Mouse (Mus musculus): ENCODE measurements around the gene Mgll. TPM values are rescaled to one million over a fixed set of nuclear protein-coding genes. Genes with fewer than 3 reads are reported as not detected.

Mgll gene
- polyA plus RNA-seq, 1 experiment from 2014 or later, result 51.3 TPM

DNA sequence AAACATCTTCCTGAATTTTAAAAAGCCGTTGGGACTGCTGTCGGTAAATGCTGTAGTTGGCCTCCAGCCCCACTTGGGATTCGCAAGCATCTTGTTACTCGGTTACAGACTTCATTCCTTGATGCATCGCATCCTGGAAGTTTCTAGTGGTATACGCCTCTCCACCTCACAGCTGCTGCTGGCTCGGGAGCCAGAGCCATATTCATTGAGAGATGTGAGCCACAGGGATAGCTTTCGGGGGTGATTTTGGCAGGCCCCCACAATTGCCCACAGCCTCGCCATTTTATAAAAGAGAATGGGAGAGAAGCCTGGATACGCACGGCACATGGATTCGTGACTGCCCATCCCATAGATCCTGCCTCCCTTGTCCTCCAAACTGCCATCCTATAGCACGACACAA is 69.7 kb downstream of the Mgll start:
- no peak for DNase-seq (ENCODE audit: low spot score)
- no peak overlapping the region for H3K4me3 ChIP-seq (replicated peaks; ENCODE audit: low read length)
- H3K27ac ChIP-seq, result no peak overlapping the region
- WGBS, result 66% methylated on average over 13 of the region's 13 CpGs
- no peaks in the 10 kb centered on the region for H3K9me3 ChIP-seq (ENCODE audit: control insufficient read depth, low read length)
- no peaks in the 10 kb centered on the region for H3K36me3 ChIP-seq (replicated peaks; ENCODE audit: control insufficient read depth, insufficient read depth)
- no peak for ATAC-seq (ENCODE audit: low FRiP score)
- H3K9ac ChIP-seq, result no peak overlapping the region
- H3K4me1 ChIP-seq (replicated peaks; ENCODE audit: control insufficient read depth, insufficient read depth, low read length), result peaks cover 27% of the 10 kb centered on the region
- no peaks in the 10 kb centered on the region for H3K27me3 ChIP-seq (ENCODE audit: control insufficient read depth, insufficient read depth, low read length)
- H3K4me2 ChIP-seq (replicated peaks), result no peak overlapping the region

DNA sequence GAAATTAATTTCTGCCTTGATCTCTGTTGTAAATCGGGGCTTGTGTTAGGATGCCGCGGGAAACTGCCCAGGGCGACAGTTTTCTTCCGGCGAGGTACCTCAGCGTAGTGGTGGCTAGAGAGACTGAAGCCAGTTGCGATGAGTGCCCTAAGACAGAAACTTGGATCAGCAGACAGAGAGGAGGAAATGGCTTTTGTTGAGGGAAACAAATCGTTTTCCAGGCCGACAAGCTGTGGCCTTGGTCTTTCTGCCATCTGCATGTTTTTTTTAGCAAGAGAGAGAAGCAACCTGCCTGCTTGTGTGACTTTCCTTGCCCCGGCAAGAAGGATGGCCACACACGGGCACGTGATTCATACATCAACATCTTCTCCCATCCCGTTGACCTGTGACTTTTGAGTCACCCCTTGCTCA is 70.4 kb downstream of the Mgll start:
- no peaks in the 10 kb centered on the region for H3K36me3 ChIP-seq (replicated peaks; ENCODE audit: control insufficient read depth, insufficient read depth)
- 60% methylated on average over 14 of the region's 14 CpGs for WGBS
- no peak overlapping the region for H3K4me3 ChIP-seq (replicated peaks; ENCODE audit: low read length)
- DNase-seq (ENCODE audit: low spot score) (no peak), ATAC-seq (ENCODE audit: low FRiP score) (no peak)
- H3K4me1 ChIP-seq (replicated peaks; ENCODE audit: control insufficient read depth, insufficient read depth, low read length), result peaks cover 27% of the 10 kb centered on the region
- H3K9ac ChIP-seq, result no peak overlapping the region
- H3K27me3 ChIP-seq (ENCODE audit: control insufficient read depth, insufficient read depth, low read length), result no peaks in the 10 kb centered on the region
- no peak overlapping the region for H3K4me2 ChIP-seq (replicated peaks)
- H3K27ac ChIP-seq, result no peak overlapping the region
- H3K9me3 ChIP-seq (ENCODE audit: control insufficient read depth, low read length), result no peaks in the 10 kb centered on the region

DNA sequence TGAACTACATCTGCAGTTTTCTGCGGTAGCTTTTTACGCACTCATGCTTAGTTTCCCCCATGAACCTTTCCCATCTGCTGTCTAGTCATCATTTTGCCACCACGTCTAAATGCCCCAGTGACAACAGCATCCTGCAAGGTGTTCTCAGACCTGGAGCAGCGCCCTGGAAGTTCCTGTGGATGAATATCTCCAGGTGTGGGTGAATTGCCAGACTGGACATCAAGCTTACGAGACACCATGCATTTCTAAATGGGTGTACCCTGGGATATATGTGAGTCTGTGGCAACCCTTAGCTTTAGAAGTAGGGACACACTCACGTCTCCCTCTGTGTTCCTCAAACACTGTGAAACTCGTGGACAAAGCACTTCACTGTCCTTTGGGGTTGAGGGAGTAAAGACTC is 76.0 kb downstream of the Mgll start:
- ATAC-seq (ENCODE audit: low FRiP score), result no peak
- no peak overlapping the region for H3K27ac ChIP-seq
- WGBS, result 85% methylated on average over 7 of the region's 7 CpGs
- H3K9me3 ChIP-seq (ENCODE audit: control insufficient read depth, low read length), result no peaks in the 10 kb centered on the region
- no peaks in the 10 kb centered on the region for H3K4me1 ChIP-seq (replicated peaks; ENCODE audit: control insufficient read depth, insufficient read depth, low read length)
- no peak for DNase-seq (ENCODE audit: low spot score)
- H3K4me2 ChIP-seq (replicated peaks), result no peak overlapping the region
- no peak overlapping the region for H3K4me3 ChIP-seq (replicated peaks; ENCODE audit: low read length)
- H3K9ac ChIP-seq, result no peak overlapping the region
- no peaks in the 10 kb centered on the region for H3K27me3 ChIP-seq (ENCODE audit: control insufficient read depth, insufficient read depth, low read length)
- no peaks in the 10 kb centered on the region for H3K36me3 ChIP-seq (replicated peaks; ENCODE audit: control insufficient read depth, insufficient read depth)

DNA sequence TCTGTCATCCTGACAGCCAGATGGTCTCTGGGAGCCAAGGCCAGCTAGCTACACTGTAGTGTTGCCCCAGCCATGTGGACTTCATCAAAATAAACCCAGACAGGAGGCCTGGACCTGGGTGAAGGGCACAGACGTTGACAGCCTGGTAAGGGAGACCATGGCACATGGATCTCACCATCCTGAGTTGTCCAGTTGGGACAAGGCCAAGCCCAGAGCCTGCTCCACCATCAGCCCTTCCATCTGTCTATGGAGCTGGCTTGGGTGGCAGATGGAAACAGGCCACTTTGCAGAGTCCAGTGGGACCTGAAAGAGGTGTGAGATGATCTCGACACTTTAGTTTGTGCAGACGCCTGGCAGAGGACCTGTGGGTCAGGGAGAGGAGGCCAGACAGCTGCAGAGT is 76.5 kb downstream of the Mgll start:
- Histone ChIP-seq H3K27me3 (ENCODE audit: control insufficient read depth, insufficient read depth, low read length) (no peaks in the 10 kb centered on the region), H3K9ac (no peak overlapping the region), H3K36me3 (replicated peaks; ENCODE audit: control insufficient read depth, insufficient read depth) (no peaks in the 10 kb centered on the region), H3K27ac (no peak overlapping the region), H3K4me1 (replicated peaks; ENCODE audit: control insufficient read depth, insufficient read depth, low read length) (no peaks in the 10 kb centered on the region), H3K9me3 (ENCODE audit: control insufficient read depth, low read length) (no peaks in the 10 kb centered on the region), H3K4me2 (replicated peaks) (no peak overlapping the region), H3K4me3 (replicated peaks; ENCODE audit: low read length) (no peak overlapping the region)
- WGBS, result 59% methylated on average over 3 of the region's 3 CpGs
- ATAC-seq (ENCODE audit: low FRiP score) (no peak), DNase-seq (ENCODE audit: low spot score) (no peak)

DNA sequence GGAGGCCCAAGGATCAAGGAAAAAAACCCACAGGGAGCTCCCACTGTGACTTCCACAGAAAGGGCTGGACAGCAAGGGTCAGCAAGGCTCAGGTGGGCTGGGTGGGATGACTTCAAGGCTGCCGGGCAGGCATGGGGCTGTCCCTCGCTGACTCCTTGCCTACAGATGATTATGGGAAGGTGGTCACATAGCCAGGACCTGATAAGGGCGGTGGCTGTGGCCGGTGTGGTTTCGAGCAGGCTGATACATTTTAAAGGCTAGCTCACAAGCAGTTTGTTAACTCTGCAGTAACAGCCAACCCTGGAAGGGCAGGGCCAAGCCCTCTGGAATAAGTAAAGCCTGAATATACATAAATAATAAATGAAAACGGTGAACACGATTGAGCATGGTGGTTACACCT is 78.8 kb downstream of the Mgll start:
- Histone ChIP-seq H3K9me3 (ENCODE audit: control insufficient read depth, low read length) (no peaks in the 10 kb centered on the region), H3K4me3 (replicated peaks; ENCODE audit: low read length) (no peak overlapping the region), H3K4me1 (replicated peaks; ENCODE audit: control insufficient read depth, insufficient read depth, low read length) (no peaks in the 10 kb centered on the region), H3K27me3 (ENCODE audit: control insufficient read depth, insufficient read depth, low read length) (no peaks in the 10 kb centered on the region), H3K27ac (no peak overlapping the region), H3K36me3 (replicated peaks; ENCODE audit: control insufficient read depth, insufficient read depth) (no peaks in the 10 kb centered on the region), H3K9ac (no peak overlapping the region), H3K4me2 (replicated peaks) (no peak overlapping the region)
- ATAC-seq (ENCODE audit: low FRiP score) (no peak), DNase-seq (ENCODE audit: low spot score) (no peak)
- 91% methylated on average over 7 of the region's 7 CpGs for WGBS

DNA sequence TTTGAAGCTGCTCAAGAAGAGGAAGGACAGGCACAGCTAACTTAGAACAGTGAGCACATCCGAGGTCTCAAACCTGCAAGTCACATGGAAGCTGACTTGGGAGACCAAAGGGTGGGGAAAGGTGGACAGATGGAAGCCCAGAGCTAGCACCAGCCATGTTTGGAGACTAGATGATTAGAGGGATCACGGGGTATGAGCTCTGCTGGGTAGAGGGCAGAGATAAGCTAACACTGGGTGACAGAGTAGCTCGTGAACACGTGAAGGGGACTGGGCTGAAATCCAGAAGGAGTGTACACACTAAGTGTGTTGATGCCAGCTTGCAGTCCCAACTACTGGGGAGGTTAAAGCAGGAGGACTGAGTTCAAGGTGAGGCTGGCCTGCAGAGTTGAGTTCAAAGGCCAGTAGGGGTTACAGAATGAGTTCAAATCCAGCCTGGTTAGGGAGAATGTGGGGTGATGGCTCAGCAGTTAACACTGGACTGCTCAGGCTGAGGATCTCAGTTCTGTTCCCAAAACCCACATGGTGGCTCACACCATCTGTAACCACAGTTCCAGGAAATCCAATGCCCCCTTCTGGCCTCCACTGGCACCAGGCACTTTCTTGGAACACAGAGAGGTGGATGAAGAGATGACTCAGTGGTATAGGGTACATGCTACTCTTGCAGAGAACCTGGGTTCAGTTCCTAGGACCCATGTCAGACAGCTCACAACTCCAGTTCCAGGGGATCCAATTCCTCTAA is 79.9 kb downstream of the Mgll start:
- H3K9me3 ChIP-seq (ENCODE audit: control insufficient read depth, low read length), result no peaks in the 10 kb centered on the region
- no peak overlapping the region for H3K4me3 ChIP-seq (replicated peaks; ENCODE audit: low read length)
- H3K9ac ChIP-seq, result no peak overlapping the region
- H3K4me1 ChIP-seq (replicated peaks; ENCODE audit: control insufficient read depth, insufficient read depth, low read length), result no peaks in the 10 kb centered on the region
- H3K27ac ChIP-seq, result no peak overlapping the region
- no peaks in the 10 kb centered on the region for H3K27me3 ChIP-seq (ENCODE audit: control insufficient read depth, insufficient read depth, low read length)
- H3K36me3 ChIP-seq (replicated peaks; ENCODE audit: control insufficient read depth, insufficient read depth), result no peaks in the 10 kb centered on the region
- ATAC-seq (ENCODE audit: low FRiP score) (no peak), DNase-seq (ENCODE audit: low spot score) (no peak)
- WGBS, result 92% methylated on average over 4 of the region's 4 CpGs
- H3K4me2 ChIP-seq (replicated peaks), result no peak overlapping the region

DNA sequence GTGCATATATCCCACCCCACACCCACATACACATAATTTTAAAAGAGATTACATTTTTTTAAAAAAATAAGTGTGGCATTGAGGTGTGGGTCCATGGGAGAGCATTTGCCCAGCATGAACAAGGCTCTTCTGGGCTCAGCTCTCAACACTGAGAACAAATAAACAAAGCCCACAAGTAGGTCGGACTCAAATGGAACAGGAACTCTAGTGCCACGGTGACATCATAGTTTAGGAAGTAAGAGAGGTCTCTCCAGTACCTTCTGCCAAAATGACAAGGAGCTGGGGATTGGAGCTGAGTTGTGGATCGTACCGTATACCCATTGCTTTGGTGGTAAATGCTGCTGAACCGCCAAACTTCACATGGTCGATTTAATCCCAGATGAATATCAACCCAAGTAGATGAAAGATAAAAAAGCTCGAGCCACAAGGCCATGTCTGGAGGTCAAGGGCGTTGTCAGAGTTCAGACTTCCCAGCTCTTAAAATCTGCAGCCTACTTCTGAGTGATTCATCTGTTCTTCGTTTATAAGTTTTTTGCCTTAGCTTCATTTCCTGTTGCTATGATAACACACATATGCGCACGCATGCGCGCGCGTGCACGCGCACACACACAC is 80.9 kb downstream of the Mgll start:
- WGBS, result 93% methylated on average over 17 of the region's 17 CpGs
- Histone ChIP-seq H3K4me2 (replicated peaks) (no peak overlapping the region), H3K9me3 (ENCODE audit: control insufficient read depth, low read length) (no peaks in the 10 kb centered on the region), H3K4me1 (replicated peaks; ENCODE audit: control insufficient read depth, insufficient read depth, low read length) (0 out of 2 replicates have a peak, but pooled peaks cover 2% of the 10 kb centered on the region), H3K4me3 (replicated peaks; ENCODE audit: low read length) (no peak overlapping the region), H3K27ac (no peak overlapping the region), H3K27me3 (ENCODE audit: control insufficient read depth, insufficient read depth, low read length) (no peaks in the 10 kb centered on the region), H3K9ac (no peak overlapping the region), H3K36me3 (replicated peaks; ENCODE audit: control insufficient read depth, insufficient read depth) (no peaks in the 10 kb centered on the region)
- ATAC-seq (ENCODE audit: low FRiP score) (no peak), DNase-seq (ENCODE audit: low spot score) (no peak)

DNA sequence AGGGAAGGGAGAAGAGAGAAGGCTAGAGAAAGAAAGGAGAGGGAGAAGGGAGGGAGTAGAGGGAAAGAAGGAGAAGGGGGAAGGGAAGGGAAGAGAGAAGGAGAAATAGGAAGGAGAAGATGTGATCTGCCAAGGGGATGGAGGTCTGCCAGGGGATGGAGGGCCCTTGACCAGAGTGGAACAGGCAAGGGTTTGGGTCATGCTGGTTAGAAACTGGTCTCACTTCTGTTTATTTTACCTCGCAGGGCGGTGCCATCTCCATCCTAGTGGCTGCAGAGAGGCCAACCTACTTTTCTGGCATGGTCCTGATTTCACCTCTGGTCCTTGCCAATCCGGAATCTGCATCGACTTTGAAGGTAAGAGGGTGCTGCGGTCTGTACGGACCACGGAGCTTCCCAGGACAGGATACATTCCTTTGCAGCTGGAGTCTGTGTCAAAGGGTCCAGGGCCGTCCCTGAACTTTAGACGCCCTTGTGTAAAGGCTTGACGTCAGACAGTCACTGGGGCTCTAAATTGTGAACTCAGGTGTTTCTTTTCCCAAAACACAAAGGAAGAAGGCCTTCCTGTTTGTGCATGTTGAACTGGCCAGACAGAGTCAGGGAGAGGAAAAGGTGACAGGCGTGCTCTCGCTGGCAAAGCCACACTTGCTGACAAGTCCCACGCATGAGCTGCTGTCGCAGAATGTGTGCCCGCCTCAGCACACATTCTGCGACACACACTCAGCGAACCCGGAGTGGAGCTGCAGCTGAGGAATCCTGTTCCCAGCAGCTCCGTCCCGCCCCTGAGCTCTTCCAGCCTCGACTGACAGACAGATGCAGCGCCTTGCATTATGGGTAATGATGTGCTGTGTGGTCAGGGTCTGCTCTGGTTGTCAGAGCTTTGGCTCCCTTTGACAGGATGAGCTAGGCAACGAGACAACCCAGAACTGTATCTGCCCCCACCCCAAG is 85.2 kb downstream of the Mgll start:
- no peaks in the 10 kb centered on the region for H3K9me3 ChIP-seq (ENCODE audit: control insufficient read depth, low read length)
- H3K36me3 ChIP-seq (replicated peaks; ENCODE audit: control insufficient read depth, insufficient read depth), result no peaks in the 10 kb centered on the region
- H3K27me3 ChIP-seq (ENCODE audit: control insufficient read depth, insufficient read depth, low read length), result no peaks in the 10 kb centered on the region
- 65% methylated on average over 23 of the region's 23 CpGs for WGBS
- no peak overlapping the region for H3K4me3 ChIP-seq (replicated peaks; ENCODE audit: low read length)
- DNase-seq (ENCODE audit: low spot score), result no peak
- no peak overlapping the region for H3K27ac ChIP-seq
- peak; percentile 19; the same call in 1 of the 2 replicates for ATAC-seq (ENCODE audit: low FRiP score)
- H3K4me2 ChIP-seq (replicated peaks), result no peak overlapping the region
- H3K4me1 ChIP-seq (replicated peaks; ENCODE audit: control insufficient read depth, insufficient read depth, low read length), result 0 out of 2 replicates have a peak, but pooled peaks cover 2% of the 10 kb centered on the region
- no peak overlapping the region for H3K9ac ChIP-seq

DNA sequence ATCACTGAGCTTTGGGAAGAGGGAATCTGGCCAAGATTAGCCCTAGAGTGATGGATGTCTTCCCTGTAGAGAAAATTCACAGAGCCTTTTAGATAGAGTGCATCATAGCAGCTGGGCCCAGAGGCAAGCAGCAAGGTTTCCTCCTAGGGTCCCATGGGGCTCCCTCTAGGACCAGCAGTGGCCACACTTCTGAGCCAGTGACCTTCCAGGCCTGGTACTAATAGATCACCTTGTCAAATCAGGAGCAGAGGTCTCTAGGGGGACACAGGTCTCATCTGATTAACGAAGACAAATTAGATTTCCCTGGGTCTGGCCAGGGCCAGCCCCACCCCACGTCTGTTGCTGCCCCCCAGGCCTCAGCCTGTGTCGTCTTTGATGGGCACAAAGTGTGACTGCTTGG is 86.1 kb downstream of the Mgll start:
- Histone ChIP-seq H3K9ac (no peak overlapping the region), H3K4me3 (replicated peaks; ENCODE audit: low read length) (no peak overlapping the region), H3K4me1 (replicated peaks; ENCODE audit: control insufficient read depth, insufficient read depth, low read length) (0 out of 2 replicates have a peak, but pooled peaks cover 8% of the 10 kb centered on the region), H3K9me3 (ENCODE audit: control insufficient read depth, low read length) (no peaks in the 10 kb centered on the region), H3K27me3 (ENCODE audit: control insufficient read depth, insufficient read depth, low read length) (no peaks in the 10 kb centered on the region), H3K4me2 (replicated peaks) (no peak overlapping the region), H3K36me3 (replicated peaks; ENCODE audit: control insufficient read depth, insufficient read depth) (no peaks in the 10 kb centered on the region), H3K27ac (no peak overlapping the region)
- no peak for ATAC-seq (ENCODE audit: low FRiP score)
- DNase-seq (ENCODE audit: low spot score), result no peak
- 35% methylated on average over 3 of the region's 3 CpGs for WGBS
